Comparison of ENCODE assay signal across 8 mouse cellular contexts in the genomic region with DNA sequence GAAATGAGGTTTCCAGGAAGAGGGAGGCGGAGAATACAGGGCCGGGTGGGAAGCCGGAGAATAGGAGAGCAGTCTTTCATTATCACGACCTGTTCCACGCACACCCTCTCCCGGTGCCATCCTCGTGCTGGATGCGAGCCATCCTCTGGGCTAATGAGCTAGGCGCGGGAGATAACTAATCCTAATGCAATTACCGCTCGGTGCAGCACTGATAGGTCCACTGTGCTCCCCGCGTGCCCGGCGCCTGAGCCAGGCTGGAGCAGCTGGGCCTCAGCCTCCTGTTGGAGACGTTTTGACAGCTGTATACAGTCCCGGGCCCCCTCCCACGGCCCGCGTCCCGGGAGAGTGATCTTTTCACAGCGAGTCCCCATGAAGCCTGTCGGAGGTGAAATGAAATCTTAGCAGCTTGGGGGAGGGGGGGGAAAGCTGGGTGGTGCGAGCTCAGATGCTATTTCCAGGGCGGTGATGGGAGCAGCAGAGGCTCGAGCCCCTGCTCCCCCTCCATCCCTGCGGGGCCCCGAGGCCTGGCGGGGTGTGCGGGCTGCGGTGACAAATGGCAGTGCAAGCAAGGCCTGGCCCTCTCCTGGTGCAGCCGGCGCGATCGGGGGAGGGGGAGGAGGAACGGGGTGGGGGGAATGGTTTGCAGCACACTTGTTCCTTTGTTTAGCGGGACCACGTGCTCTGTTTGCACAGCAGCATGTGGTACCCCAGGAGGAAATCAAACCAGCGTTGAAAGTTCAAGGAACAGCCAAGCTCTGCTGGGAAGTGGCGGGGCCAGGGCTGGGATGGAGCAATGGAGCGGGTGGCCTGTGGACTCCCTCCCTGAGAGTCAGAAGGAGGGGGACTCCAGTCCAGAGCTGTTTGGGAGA.
A peak's percentile ranks its signal among the peaks of the same experiment; 100 is the strongest.
DNase-seq lines count a peak whose midpoint lies in the region; ATAC-seq and TF ChIP-seq lines count a peak whose summit lies in the region.

No protein-coding gene starts in this region.

- peak overlapping the region; percentile 53 for H3K9ac ChIP-seq in hindbrain, embryonic 12.5 days
- H3K9ac ChIP-seq in lung, postnatal 0 days (replicated peaks; ENCODE audit: low read depth), result 0 out of 2 replicates have a peak overlapping the region, but pooled peaks have one; percentile 12

- H3K36me3 ChIP-seq in hindbrain, embryonic 12.5 days, result no peaks in the 10 kb centered on the region
- no peaks in the 10 kb centered on the region for H3K36me3 ChIP-seq in lung, postnatal 0 days (ENCODE audit: insufficient read depth, low read length)

- no peaks in the 10 kb centered on the region for H3K27me3 ChIP-seq in hindbrain, embryonic 12.5 days
- H3K27me3 ChIP-seq in lung, postnatal 0 days (replicated peaks; ENCODE audit: insufficient read depth, low read length), result no peaks in the 10 kb centered on the region

- peak; percentile 99 for ATAC-seq in hindbrain, embryonic 12.5 days (ENCODE audit: low FRiP score)
- peak; percentile 90 for ATAC-seq in lung, postnatal 0 days

- TF ChIP-seq CTCF in lung, postnatal 0 days (IDR thresholded peaks at IDR 0.05), result peak; percentile 8; the same call in 1 of the 2 replicates

- 2% methylated on average over 42 of the region's 42 CpGs for WGBS in hindbrain, embryonic 12.5 days
- WGBS in lung, postnatal 0 days, result 2% methylated on average over 41 of the region's 42 CpGs

- TF ChIP-seq EP300 in lung, postnatal 0 days (IDR thresholded peaks at IDR 0.05), result no peak

- peaks cover 27% of the 10 kb centered on the region for H3K4me1 ChIP-seq in hindbrain, embryonic 12.5 days
- no peaks in the 10 kb centered on the region for H3K4me1 ChIP-seq in lung, postnatal 0 days (ENCODE audit: insufficient read depth, low read depth, low read length)

- no peaks in the 10 kb centered on the region for H3K9me3 ChIP-seq in hindbrain, embryonic 12.5 days (replicated peaks)
- no peaks in the 10 kb centered on the region for H3K9me3 ChIP-seq in lung, postnatal 0 days (ENCODE audit: low read length)

- peak; percentile 45 for DNase-seq in adrenal gland, adult 8-10 months
- peak; percentile 59 to 69 for DNase-seq in cerebellum, postnatal 4 days (ENCODE audit: low spot score in 2 of 2)
- DNase-seq in frontal cortex, postnatal 36 days (ENCODE audit: low spot score in 2 of 2), result peak; percentile 68 to 71
- DNase-seq in left cerebral cortex, adult 11 months (ENCODE audit: low spot score), result peak; percentile 55
- DNase-seq in lung, postnatal 0 days (ENCODE audit: low spot score), result peak; percentile 91
- DNase-seq in right cerebral cortex, adult 18-20 months, result peak; percentile 76
- no peak for DNase-seq in spleen, postnatal 36 days (ENCODE audit: low spot score in 2 of 2)

- H3K4me2 ChIP-seq in hindbrain, embryonic 12.5 days (replicated peaks), result peak overlapping the region; percentile 47
- H3K4me2 ChIP-seq in lung, postnatal 0 days (replicated peaks; ENCODE audit: low read depth, low read length), result peak overlapping the region; percentile 71

- peak overlapping the region; percentile 21 for H3K4me3 ChIP-seq in hindbrain, embryonic 12.5 days
- H3K4me3 ChIP-seq in lung, postnatal 0 days (ENCODE audit: low read depth, low read length), result peak overlapping the region; percentile 40

- peak overlapping the region; percentile 97 for H3K27ac ChIP-seq in hindbrain, embryonic 12.5 days
- H3K27ac ChIP-seq in lung, postnatal 0 days (ENCODE audit: low read length), result peak overlapping the region; percentile 78

Comparison
In these comparisons a context has a peak if more than half of its experiments do, and no peak if none do; other contexts are left out.
1. DNase-seq: peak in adrenal gland, adult 8-10 months (single experiment), cerebellum, postnatal 4 days (2 of 2), frontal cortex, postnatal 36 days (2 of 2), left cerebral cortex, adult 11 months (single experiment), lung, postnatal 0 days (single experiment) and right cerebral cortex, adult 18-20 months (single experiment); none in spleen, postnatal 36 days (0 of 2).